Mouse (Mus musculus) brain, embryonic 14.5 days (tissue): ENCODE data around the gene Mkln1.

Experiments
- CTCF ChIP-seq: fragments of 200-500 bp; IDR thresholded peaks from 2 replicates; pipeline ENCODE4 v1.5.1; 2012; ENCODE audit warnings: inconsistent platforms, mild to moderate bottlenecking, moderate library complexity, borderline replicate concordance; ENCODE audit not compliant: insufficient read depth, insufficient read length; ENCODE audit errors: extremely low read depth
- POLR2A ChIP-seq: fragments of 200-500 bp; IDR thresholded peaks from 2 replicates; pipeline ENCODE4 v1.6.1; 2012; ENCODE audit warnings: mild to moderate bottlenecking, inconsistent platforms, borderline replicate concordance; ENCODE audit not compliant: poor library complexity, insufficient read depth, insufficient read length, severe bottlenecking; ENCODE audit errors: extremely low read depth

GRCm38 (mm10) chr6:31538112-31538511 lies 139.6 kb downstream of the Mkln1 start:
- TF ChIP-seq CTCF = no peak
- no peak for TF ChIP-seq POLR2A
